Mouse (Mus musculus): ENCODE data around the gene Chst3. TPM values are rescaled to one million over a fixed set of nuclear protein-coding genes. Genes with fewer than 3 reads are reported as not detected.

Chst3 gene
- total and polyA plus RNA-seq, 3 experiments = 4.4 to 12.2 (median 7.5) TPM

DNA sequence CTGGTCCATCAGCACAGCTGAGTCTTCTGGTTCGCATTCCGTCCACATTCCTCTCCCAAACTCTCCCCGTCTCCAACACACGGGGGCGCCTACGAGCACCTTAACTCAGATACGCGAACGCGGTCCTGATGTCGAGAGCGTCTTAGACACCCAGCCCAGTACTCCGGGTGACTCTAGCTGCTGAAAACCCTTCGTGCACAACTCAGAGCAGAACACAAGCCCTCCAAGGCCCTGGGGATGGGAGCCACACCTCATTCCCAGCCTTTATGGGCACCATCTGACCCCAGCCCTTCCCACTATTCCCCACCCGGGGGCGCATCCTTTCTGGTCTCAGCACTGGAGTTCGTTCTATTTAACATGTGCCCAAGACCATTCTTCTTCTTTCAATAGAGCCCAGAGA, 27.3 kb downstream of the Chst3 start:
- in situ Hi-C loops (cut with MboI; ENCODE audit: low pct_ligation_motif_present, low pct_unique_long_range_greater_than_20kb, low sequenced_read_pairs) (no loop called here), dilution Hi-C loops (cut with MboI; ENCODE audit: extremely low pct_ligation_motif_present, extremely low pct_unique_long_range_greater_than_20kb, low sequenced_read_pairs) (no loop called here)
- no peaks in the 10 kb centered on the region for H3K27me3 ChIP-seq (replicated peaks)
- H3K79me2 ChIP-seq (replicated peaks; ENCODE audit: control insufficient read depth, extremely low read depth, insufficient read depth, poor library complexity, severe bottlenecking) = no peaks in the 10 kb centered on the region
- H3K4me2 ChIP-seq (ENCODE audit: insufficient read depth, low read depth, poor library complexity, severe bottlenecking) = peak overlapping the region; percentile 17
- H3K4me1 ChIP-seq (ENCODE audit: control insufficient read depth in 1 of 2, insufficient read depth in 2 of 2) = peaks cover 23 to 78% of the 10 kb centered on the region in 2 experiments
- H3K27ac ChIP-seq (ENCODE audit: insufficient read depth, low read depth) = peak overlapping the region; percentile 56
- peak; percentile 88 for DNase-seq (ENCODE audit: extremely low read depth)
- peak overlapping the region in 1 of 3 experiments; percentile 18 for H3K4me3 ChIP-seq (replicated peaks in 1 of 3; ENCODE audit: low read depth in 2 of 3, low read length in 2 of 3, poor library complexity in 1 of 3)
- peaks cover 4 to 49% of the 10 kb centered on the region in 2 experiments for H3K36me3 ChIP-seq (replicated peaks in 1 of 2; ENCODE audit: control insufficient read depth in 1 of 2, insufficient read depth in 1 of 2, low read length in 1 of 2)
- peaks cover 2% of the 10 kb centered on the region for H3K9me3 ChIP-seq (replicated peaks; ENCODE audit: low read length)
- 0 out of 2 replicates have a peak overlapping the region, but pooled peaks have one; percentile 4 for H3K9ac ChIP-seq (ENCODE audit: insufficient read depth, low read depth)
- TF ChIP-seq MAZ (IDR thresholded peaks at IDR 0.05; ENCODE audit: low read depth, low read length) = no peak
- no peak for TF ChIP-seq EP300 (IDR thresholded peaks at IDR 0.05; ENCODE audit: low read length)
- TF ChIP-seq CHD2 (IDR thresholded peaks at IDR 0.05; ENCODE audit: low read length) = no peak
- TF ChIP-seq POLR2AphosphoS2 (IDR thresholded peaks at IDR 0.05; ENCODE audit: low read depth, low read length) = no peak
- TF ChIP-seq NRF1 (IDR thresholded peaks at IDR 0.05; ENCODE audit: low read depth, low read length) = no peak
- peak; percentile 58 for TF ChIP-seq IRF4 (IDR thresholded peaks at IDR 0.05; ENCODE audit: low read depth, low read length)
- peak; percentile 67; the same call in 1 of the 2 replicates for TF ChIP-seq TCF12 (IDR thresholded peaks at IDR 0.05; ENCODE audit: low read depth, low read length)
- 0 out of 2 replicates have a peak, but pooled peaks have one; percentile 26 for TF ChIP-seq MYC (IDR thresholded peaks at IDR 0.05; ENCODE audit: low read depth, low read length)
- 0 out of 2 replicates have a peak, but pooled peaks have one; percentile 37 for TF ChIP-seq POLR2A (IDR thresholded peaks at IDR 0.05; ENCODE audit: low read depth, low read length)
- no peak; the same call in 1 of the 2 replicates for TF ChIP-seq BHLHE40 (IDR thresholded peaks at IDR 0.05; ENCODE audit: low read depth, low read length)
- TF ChIP-seq CTCF (conservative IDR thresholded peaks at IDR 0.05 in 1 of 2, IDR thresholded peaks at IDR 0.05 in 1 of 2; ENCODE audit: low read depth in 2 of 2, low read length in 2 of 2) = peak; percentile 64 to 91
- no peak for TF ChIP-seq USF1 (IDR thresholded peaks at IDR 0.05; ENCODE audit: low read depth, low read length)
- no peak for TF ChIP-seq GABPA (IDR thresholded peaks at IDR 0.05; ENCODE audit: insufficient replicate concordance, low read depth, low read length)
- no peak for TF ChIP-seq ZC3H11A (IDR thresholded peaks at IDR 0.05; ENCODE audit: low read depth, low read length)
- TF ChIP-seq MAFK (IDR thresholded peaks at IDR 0.05; ENCODE audit: insufficient replicate concordance, low read length) = no peak
- no peak for TF ChIP-seq CHD1 (IDR thresholded peaks at IDR 0.05; ENCODE audit: low read depth, low read length)
- peak; percentile 50; the same call in 1 of the 2 replicates for TF ChIP-seq NELFE (IDR thresholded peaks at IDR 0.05; ENCODE audit: low read depth, low read length)
- TF ChIP-seq TBP (conservative IDR thresholded peaks at IDR 0.05; ENCODE audit: low read depth, low read length) = no peak
- TF ChIP-seq MXI1 (IDR thresholded peaks at IDR 0.05; ENCODE audit: low read depth, low read length) = peak; percentile 68; the same call in 1 of the 2 replicates
- peak; percentile 57; the same call in 1 of the 2 replicates for TF ChIP-seq SIN3A (IDR thresholded peaks at IDR 0.05; ENCODE audit: low read length)
- TF ChIP-seq HCFC1 (IDR thresholded peaks at IDR 0.05; ENCODE audit: low read depth, low read length) = no peak
- no peak for TF ChIP-seq KAT2A (IDR thresholded peaks at IDR 0.05; ENCODE audit: insufficient replicate concordance, low read length)
- TF ChIP-seq RAD21 (IDR thresholded peaks at IDR 0.05; ENCODE audit: low read depth, low read length) = peak; percentile 68
- peak; percentile 31 for TF ChIP-seq ETS1 (conservative IDR thresholded peaks at IDR 0.05; ENCODE audit: low read depth, low read length)
- TF ChIP-seq ZNF384 (IDR thresholded peaks at IDR 0.05; ENCODE audit: low read depth, low read length) = peak; percentile 16; the same call in 1 of the 2 replicates
- TF ChIP-seq PAX5 (IDR thresholded peaks at IDR 0.05; ENCODE audit: low read length) = no peak
- TF ChIP-seq JUND (conservative IDR thresholded peaks at IDR 0.05; ENCODE audit: low read depth, low read length) = no peak
- no peak for TF ChIP-seq E2F4 (IDR thresholded peaks at IDR 0.05; ENCODE audit: insufficient replicate concordance, low read depth, low read length)
- TF ChIP-seq ZKSCAN1 (IDR thresholded peaks at IDR 0.05; ENCODE audit: borderline replicate concordance, low read depth, low read length) = no peak
- TF ChIP-seq ELF1 (IDR thresholded peaks at IDR 0.05; ENCODE audit: low read depth, low read length) = 0 out of 2 replicates have a peak, but pooled peaks have one; percentile 12
- peak; percentile 66; the same call in 1 of the 2 replicates for TF ChIP-seq MAX (IDR thresholded peaks at IDR 0.05; ENCODE audit: low read length)
- peak; percentile 94 for TF ChIP-seq SMC3 (IDR thresholded peaks at IDR 0.05; ENCODE audit: low read depth, low read length)
- no peak for TF ChIP-seq USF2 (conservative IDR thresholded peaks at IDR 0.05; ENCODE audit: low read depth, low read length)
- no peak for TF ChIP-seq ZMIZ1 (IDR thresholded peaks at IDR 0.05; ENCODE audit: low read depth, low read length)
- TF ChIP-seq MEF2A (IDR thresholded peaks at IDR 0.05; ENCODE audit: borderline replicate concordance, low read depth, low read length) = peak; percentile 67; the same call in 1 of the 2 replicates
- 0 out of 2 replicates have a peak, but pooled peaks have one; percentile 19 for TF ChIP-seq UBTF (IDR thresholded peaks at IDR 0.05; ENCODE audit: low read depth, low read length)
- no peak for TF ChIP-seq JUN (IDR thresholded peaks at IDR 0.05; ENCODE audit: insufficient read depth, low read depth, low read length)
- TF ChIP-seq RCOR1 (conservative IDR thresholded peaks at IDR 0.05; ENCODE audit: low read depth, low read length) = no peak
